Mouse (Mus musculus): Measurements from ENCODE around the gene Map2k1.

Map2k1 gene

DNA sequence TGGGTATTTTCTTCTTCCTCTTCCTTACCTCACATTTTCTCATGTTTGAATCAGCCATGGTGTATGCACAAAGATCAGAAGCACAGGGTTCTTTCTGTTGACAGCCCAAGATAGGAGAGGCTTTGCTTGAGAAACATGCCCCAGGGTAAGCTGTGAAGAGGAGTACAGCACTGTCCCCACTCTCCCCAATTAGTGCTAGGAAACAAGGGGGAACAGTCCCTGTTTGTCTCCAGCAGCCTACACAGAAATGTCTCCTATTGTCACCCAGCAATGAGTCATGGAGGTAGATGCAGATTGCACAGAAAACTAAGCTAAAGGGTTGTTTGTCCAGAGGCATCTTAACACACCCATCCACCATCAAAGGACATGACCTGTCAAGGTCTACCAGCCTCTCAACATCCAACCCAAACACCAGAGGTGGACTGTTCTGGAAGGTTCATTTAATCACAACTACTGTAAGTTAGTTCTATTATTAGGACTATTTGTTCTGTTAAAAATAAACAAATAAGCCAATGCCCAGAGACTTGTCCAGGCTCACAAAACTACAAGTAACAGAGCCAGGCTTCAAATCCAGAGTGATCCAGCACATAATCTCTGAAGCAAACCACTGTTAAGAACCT is 3.2 kb downstream of the Map2k1 start:
- no peak for DNase-seq (ENCODE audit: inconsistent age in 2 of 2, low spot score in 1 of 2)

DNA sequence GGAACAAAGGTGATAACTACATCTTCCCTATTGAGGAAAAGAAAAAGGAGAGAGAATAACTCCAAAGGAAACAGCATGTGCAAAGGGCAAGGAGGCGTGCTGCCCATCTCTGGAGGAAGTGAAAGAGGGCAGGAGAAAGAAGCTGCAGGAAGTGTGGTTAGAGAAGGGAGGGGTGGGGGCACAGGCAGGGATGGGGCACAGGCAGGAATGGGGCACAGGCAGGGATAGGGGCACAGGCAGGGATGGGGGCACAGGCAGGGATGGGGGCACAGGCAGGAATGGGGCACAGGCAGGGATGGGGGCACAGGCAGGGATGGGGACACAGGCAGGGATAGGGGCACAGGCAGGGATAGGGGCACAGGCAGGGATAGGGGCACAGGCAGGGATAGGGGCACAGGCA is 4.1 kb downstream of the Map2k1 start:
- DNase-seq (ENCODE audit: inconsistent age in 2 of 2, low spot score in 1 of 2): no peak

DNA sequence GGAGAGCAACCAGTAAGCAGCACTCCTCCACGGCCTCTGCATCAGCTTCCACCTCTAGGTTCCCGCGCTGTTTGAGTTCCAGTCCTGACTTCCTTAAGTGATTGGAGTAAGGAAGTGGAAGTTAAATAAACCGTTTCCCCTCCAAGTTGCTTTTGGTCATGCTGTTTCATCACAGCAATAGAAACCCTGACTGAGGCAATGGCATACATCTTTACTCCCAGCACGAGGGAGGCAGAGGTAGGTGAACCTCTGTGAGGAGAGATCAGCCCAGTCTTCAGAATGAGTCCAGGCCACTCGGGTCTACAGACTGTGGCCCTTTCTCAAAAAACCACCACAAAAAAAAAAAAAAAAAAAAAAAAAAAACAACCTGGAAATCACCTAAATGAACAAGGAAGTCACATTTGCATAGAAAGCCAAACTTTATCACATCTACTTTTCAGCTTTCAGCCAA is 11.0 kb downstream of the Map2k1 start:
- DNase-seq (ENCODE audit: inconsistent age in 2 of 2, low spot score in 1 of 2): no peak

DNA sequence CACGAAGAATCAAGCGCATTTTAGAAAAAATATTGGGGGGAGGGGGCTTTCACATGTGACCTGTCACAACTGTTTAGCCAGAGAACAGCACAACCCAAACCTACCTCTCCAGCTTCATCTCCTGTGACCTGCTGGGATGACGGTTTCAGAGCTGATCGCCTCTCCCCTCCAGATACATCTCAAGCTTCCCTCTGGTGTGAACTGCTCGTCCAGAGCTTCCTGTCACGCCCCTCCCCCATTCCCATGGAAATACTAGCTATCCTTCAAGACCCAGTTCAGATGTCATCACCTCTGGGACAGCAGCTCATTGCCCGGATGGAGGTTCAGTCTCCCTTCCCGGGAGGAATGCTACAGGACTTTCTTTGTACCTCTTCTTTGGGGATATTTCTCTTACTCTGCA is 12.8 kb downstream of the Map2k1 start:
- DNase-seq (ENCODE audit: inconsistent age in 2 of 2, low spot score in 1 of 2): no peak

DNA sequence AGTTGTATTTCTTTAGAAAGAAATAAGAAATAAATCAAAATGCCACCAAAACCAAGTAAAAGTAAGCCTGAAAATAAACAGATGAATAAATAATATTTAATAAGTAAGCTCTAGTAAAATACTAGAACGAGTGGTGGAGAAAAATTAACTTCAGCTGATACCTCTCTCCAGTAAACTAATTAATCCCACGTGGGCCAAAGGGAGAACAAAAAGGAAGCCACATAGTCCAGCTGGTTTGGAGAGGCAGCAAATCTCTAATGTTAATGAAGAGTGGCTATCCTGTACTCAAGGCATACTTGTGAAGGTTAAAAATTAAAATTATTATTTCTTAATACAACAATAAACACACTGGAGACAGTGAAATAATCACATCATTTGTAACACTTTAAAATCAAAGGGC is 13.3 kb downstream of the Map2k1 start:
- no peak for DNase-seq (ENCODE audit: inconsistent age in 2 of 2, low spot score in 1 of 2)

DNA sequence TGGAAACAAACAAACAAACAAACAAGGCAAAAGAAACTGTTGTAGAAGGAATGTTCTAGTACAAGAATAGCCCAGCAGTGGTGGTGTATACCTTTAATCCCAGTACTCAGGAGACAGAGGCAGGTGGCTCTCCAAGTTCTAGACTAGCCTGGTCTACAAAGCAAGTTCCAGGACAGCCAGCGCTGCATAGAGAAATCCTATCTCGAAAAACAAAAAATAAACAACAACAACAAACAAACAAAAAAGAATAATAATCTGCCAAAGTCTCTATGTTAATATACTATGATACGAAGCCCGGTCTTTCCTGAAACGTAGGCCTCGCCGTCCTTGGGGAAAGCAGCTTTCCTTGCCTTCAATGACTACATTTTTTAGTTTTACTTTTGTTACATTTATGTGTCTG is 17.4 kb downstream of the Map2k1 start:
- no peak for DNase-seq (ENCODE audit: inconsistent age in 2 of 2, low spot score in 1 of 2)

DNA sequence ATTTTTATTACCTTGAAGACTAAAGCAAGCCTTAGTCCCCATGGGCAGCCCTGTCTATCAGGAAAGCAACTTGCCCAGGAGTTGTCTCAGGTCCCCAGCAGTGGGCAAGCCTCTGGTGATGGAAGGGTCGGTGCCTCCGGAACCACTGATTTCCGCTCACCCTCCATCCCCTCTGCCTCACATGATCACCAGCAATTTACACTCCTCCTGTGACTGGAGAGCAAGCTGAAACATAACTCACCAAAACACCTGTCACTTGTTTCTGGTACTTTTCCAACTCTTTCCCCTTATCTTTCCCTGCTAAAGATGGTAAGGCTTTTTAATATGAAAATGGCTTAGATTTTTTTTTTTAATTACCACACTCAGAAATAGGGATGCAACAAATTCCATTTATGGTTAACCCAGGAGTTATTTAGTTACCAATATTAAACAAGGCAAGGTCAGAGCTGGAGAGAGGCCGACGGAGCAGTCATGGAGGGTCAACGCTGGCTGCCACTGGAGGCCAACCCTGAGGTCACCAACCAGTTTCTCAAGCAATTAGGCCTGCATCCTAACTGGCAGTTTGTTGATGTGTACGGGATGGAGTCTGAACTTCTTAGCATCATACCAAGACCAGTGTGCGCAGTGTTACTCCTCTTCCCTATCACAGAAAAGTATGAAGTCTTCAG is 18.5 kb downstream of the Map2k1 start, which contains the start of gene Uchl4:
Gene Uchl4 (plus strand): TSS at position 434 of the 668 bp plus-strand sequence.
- no peak for DNase-seq (ENCODE audit: inconsistent age in 2 of 2, low spot score in 1 of 2)

DNA sequence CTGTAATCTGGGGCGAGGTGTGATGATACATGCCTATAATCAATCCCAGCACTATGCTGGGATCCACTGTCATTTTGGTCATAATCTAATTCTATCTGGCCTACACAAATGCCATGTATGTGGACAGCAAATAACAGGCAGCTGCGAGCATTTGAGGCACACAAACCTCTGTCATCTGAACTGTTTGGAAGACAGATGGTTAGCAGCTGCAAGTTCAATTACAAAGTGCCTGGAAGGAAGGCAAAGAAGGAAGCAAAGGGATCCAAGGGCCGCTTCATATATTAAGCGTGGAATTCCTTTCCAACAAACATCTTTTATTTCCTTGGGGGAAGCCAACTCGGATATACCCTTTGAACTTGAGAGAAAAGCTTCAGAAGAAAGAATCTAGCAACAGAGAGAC is 19.8 kb downstream of the Map2k1 start:
- DNase-seq (ENCODE audit: inconsistent age in 2 of 2, low spot score in 1 of 2): no peak

DNA sequence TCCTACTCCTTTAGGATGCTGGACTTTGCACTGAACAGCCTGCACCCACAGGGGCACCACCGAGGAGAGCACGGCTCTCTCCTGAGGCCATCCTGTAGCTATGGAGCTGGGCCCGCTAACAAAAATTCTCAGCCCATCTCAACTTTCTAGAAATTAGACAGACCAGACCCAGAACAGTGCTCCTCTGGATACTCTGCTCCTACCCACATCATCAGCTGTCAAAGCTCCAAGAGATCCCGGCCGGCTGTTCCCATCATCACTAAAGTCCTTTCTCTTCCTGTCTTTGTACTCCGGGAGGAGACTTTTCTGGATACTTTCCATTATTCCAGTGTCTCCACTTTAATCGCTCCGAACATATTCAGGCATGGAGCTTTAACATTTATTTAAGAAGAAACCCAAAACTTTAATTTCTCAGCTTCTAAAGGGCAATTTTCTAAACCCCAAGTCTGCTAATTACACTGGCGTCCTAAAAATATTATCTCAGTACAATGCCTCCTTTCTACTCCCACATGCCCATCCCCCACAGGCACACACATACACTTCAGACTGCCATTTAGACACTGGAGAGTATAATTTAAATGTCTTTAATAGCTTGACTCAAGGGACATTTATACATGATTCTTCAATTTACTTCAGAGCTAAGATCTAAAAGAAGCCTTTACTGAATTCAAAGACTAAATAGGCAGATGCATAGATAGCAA is 21.0 kb downstream of the Map2k1 start:
- no peak for DNase-seq (ENCODE audit: inconsistent age in 2 of 2, low spot score in 1 of 2)

DNA sequence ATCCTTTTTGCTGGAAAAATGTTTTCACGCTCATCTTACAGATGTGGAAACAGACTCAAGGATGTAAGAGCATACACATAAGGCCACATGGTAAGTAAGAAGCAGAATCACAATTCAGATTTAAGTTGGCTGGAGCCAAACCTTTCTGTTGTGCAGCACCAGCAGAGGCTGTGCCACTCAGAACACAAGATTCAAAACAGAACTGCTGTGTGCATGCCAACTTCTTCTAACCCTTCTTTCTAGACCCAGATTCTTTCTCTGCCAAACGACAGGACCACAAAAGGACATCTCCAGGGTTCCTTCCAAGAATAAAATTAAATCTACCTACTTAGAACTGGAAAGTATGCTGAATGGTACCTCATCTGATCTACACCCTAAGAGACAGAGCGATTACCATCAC is 21.8 kb downstream of the Map2k1 start:
- DNase-seq (ENCODE audit: inconsistent age in 2 of 2, low spot score in 1 of 2): no peak

DNA sequence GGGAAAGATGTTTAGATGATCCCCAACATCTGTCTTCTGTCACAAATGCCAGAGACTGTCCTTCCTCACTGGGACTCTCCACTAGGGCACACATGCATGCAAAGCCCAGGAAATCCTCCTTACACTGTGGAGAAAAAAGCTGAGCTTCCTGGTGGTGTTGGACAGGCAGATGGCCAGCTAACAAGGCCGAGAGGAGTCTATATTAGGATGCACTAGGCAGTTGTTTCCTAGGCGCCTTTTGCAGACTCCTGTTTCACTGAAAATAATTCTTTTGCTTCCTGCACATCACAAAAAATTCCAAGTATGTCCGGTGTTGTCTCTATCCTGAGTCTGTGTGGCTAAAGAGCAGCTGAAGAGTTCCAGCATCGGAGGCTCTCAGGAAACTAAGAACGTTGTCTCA is 22.3 kb downstream of the Map2k1 start:
- DNase-seq (ENCODE audit: inconsistent age in 2 of 2, low spot score in 1 of 2): peak; percentile 23 to 38

DNA sequence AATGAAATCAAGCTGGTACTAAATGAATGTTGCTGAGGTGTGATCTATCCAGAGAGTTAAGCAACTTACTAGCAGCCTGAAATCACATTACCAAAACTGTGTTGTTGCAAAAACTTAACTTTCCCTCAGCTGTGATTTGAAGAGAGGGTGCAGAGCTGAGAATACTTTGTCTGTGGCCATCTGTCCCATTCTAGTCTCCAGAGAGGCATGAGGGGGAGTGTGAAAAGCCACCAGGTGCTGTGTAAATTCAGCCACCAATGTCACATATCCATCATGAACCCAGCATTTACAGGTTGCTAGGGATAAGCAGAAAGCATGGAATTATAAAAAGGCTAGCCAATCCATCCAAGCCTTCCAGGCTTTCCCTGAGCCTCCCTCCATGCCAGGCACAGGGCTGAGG is 24.5 kb downstream of the Map2k1 start:
- DNase-seq (ENCODE audit: inconsistent age in 2 of 2, low spot score in 1 of 2): no peak

DNA sequence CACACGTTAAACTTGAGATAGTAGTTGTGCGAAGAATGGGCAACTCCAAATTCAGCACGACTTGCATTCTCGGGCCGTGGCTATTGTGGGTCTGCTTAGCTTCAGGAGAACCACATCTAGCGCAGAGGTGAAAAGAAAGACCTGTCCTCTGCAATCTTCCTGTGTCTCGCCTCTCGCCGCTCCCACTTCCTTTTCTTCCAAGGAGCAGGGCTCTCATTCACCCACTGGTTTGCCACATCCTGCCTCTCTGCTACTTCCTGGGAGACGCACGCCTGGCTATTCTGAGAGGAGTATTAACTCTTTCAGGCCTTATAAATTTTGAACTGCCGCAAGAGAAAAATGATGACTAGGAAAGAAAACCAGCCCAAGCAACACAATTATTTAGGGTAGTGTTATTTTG is 25.7 kb downstream of the Map2k1 start:
- DNase-seq (ENCODE audit: inconsistent age in 2 of 2, low spot score in 1 of 2): peak in 1 of 2 experiments; percentile 30

DNA sequence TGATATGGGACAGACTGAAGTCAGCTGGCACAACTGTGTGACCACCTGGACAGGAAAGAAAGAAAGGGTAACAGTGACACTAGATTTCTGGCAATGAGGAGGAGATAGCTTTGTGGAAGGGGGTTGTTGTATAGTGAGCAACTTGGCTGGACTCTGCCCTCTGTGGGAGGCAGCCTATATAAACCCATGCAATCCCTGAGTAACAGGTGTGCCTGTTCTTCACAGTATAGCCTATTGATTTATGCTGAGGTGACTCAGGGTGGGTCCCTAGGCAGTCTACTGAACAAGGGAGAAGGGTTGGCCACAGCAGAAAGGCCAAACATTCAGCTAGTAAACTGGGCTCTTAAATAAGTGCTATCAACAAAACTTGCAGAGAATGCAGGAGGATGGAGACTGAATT is 27.6 kb downstream of the Map2k1 start:
- no peak for DNase-seq (ENCODE audit: inconsistent age in 2 of 2, low spot score in 1 of 2)

DNA sequence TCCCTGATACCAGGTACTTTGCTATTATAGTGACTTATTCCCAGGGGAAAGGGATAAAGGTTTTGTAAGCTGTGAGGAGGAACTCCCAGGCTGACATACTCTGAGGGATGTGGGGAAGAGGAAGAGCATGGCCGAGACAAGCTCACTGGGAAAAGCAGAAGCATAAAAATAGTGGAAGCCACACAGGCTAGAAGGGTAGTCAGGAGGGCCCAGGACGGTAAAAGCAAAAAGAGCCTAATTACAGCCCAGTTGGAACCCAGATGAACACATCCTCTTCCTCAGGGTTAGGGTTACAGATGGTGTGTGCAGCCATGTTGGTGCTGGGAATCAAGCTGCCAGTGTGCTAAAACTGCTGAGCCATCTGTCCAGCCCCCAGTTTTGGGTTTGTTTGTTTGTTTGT is 31.3 kb downstream of the Map2k1 start:
- no peak for DNase-seq (ENCODE audit: inconsistent age in 2 of 2, low spot score in 1 of 2)

DNA sequence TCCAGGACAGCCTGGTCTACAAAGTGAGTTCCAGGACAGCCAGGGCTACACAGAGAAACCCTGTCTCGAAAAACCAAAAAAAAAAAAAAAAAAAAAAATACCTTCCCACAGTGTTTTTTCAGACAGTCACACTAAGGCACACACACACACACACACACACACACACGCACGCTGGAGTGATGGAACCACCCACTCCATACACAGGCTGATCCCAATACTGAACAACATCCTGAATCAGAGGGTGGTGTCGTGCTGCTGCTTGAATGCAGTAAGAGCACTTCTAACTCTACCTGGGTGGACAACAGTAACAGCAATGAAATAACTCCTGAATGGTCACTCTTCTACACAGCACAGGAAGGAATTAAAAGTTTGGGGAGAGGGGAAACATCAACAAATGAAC is 32.0 kb downstream of the Map2k1 start:
- DNase-seq (ENCODE audit: inconsistent age in 2 of 2, low spot score in 1 of 2): no peak

DNA sequence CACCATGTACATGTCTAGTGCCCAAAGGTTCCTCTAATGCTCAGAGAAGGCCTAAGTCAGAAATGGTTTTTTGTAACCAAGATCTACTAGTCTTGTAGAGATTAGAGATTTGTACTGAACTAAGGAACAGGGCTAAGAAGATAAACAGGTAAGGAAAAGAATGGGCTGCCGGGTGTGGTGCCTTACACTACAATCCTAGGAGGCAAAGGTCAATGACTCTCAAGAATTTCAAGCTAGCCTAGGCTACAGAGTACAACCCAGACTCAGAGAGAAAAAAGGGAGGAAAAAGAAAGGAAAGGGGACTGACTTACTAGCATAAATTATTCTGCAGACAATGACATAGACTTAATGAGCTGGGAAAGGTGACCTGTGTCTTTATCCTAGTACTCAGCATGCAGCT is 32.8 kb downstream of the Map2k1 start:
- no peak for DNase-seq (ENCODE audit: inconsistent age in 2 of 2, low spot score in 1 of 2)

DNA sequence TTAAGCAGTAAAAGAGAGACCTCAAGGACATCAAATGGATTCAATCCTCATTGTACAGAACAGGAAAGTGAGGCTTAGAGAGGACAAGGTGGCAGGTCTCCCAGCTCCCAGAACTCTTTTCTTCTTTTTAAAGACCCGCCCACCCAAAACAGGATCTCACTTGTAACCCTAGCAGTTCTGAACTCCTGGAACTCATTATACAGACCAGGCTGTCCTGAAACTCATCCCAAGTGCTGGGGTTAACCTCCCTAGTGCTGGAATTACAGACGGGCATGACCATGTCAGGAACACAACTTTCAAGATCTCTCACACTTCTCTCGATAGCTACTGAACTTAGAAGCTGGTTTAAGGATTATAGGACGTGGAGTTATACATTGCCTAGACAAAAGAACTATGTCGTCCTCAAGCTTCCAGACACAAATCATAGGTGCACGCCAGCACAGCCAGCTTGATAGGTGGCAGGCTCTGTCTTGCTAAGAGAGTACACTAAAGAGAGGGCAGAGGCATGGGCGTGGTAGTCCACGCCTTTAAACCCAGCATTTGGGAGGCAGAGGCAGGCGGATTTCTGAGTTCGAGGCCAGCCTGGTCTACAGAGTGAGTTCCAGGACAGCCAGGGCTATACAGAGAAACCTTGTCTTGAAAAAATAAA is 33.5 kb downstream of the Map2k1 start:
- no peak for DNase-seq (ENCODE audit: inconsistent age in 2 of 2, low spot score in 1 of 2)

DNA sequence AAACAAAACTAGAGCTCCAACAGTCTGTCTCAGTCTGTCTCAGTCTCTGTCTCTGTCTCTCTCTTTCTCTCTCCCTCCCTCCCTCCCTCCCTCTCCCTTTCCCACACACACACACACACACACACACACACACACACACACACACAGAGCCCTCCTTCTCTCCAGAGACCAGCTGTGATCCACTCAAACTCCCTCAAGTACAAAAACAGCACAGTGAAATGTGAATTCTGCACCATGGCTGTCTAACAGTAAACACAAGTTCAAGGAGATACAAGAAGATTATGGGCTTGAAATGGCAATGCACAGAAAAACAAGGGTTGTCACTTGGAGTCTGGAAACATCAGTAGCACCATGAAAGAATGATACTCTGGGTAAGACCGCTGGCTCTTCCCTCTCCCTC is 34.1 kb downstream of the Map2k1 start:
- DNase-seq (ENCODE audit: inconsistent age in 2 of 2, low spot score in 1 of 2): no peak

DNA sequence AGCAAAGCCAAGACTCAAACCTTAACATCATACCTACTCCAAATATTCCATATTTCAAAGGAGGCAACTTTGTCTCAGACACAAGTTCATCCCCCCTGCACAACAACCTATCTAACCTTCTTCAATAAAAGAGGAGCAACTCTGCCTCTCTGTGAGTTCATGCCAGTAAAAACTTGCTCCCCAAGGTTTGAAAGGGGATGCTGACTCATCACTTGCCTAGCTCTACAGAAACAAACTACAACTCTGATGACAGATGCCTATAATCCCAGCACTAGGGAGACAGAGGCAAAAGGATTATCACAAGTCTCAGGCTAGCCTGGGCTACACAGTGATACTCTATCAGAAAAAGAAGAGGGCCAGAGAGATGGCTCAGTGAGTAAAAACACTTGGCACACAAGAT is 35.5 kb downstream of the Map2k1 start:
- DNase-seq (ENCODE audit: inconsistent age in 2 of 2, low spot score in 1 of 2): peak in 1 of 2 experiments; percentile 50

DNA sequence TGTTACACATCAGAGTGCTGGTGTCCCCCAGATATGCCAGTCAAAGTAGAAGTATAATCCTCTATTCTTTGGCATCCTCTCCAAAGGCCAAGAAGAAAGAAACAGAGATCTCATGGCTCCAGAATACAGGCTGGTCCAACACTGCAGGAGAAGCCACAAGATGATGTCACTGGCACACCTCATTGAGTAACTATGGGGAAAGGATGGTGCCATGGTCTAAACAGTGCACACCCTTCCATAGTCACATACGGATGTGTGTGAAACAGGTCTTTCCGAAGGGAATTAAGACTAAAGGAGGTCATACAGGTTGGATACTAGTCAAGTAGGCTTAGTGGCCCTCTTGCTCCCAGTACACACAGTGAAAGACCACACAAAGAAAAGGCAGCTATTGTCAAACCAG is 36.8 kb downstream of the Map2k1 start:
- no peak for DNase-seq (ENCODE audit: inconsistent age in 2 of 2, low spot score in 1 of 2)

DNA sequence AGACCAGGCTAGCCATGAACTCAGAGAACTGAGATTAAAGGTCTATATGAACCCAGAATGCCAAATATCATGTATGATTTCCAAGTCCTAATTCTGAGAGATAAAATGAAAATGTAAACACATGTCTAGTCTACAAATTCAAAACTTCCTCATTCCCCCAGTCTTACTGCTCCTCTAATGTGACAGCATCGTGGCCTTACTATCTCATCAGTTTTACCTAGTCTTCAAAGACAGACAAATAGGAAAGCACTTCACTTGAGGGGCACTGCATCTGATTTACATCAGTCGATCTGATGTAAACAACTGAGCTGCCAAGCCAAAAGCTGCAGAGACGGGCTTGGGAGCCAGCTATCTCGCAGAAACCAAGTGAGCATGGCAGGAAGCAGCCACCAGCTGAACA is 37.3 kb downstream of the Map2k1 start:
- DNase-seq (ENCODE audit: inconsistent age in 2 of 2, low spot score in 1 of 2): no peak

Data from adrenal gland, adult (tissue).